Mouse (Mus musculus): ENCODE measurements around the gene Ovgp1.

DNA sequence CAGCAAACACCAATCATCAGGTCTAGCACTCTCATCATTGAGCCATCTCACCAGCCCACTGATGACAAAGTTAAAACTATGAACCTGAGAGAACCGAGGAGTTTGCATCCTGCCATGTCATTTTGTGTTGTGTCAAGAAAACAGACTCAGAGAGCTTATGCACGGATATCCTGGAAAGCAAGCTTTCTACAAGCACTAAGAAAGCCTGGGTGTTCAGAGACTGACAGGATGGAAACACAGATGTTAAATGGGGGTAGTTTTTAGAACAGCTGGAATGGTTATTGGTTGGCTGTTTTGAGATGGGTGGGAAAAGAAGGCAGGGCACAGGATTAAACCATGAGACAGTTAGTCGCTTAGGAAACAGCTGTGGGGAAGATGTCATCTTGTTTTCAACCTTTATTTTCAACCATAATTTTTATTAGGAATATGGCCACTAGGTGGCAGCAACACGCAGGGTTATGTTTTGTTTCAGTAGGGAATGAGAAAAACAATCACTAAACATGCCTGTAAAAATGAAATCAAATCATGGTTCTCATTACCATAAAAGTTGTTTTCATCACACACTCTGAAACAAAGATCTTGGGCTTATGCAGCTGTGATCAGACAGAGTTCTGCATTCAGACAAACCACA is 18.3 kb downstream of the Ovgp1 start:
- TF ChIP-seq POLR2A (IDR thresholded peaks at IDR 0.05; ENCODE audit: low read depth, low read length) (no peak), CTCF (IDR thresholded peaks at IDR 0.05; ENCODE audit: extremely low read depth, insufficient read length, insufficient replicate concordance, low read depth, low read length) (no peak)
